Mouse (Mus musculus) forebrain, embryonic 11.5 days (tissue): ENCODE measurements around the gene Clrn3. TPM values are rescaled to one million over a fixed set of nuclear protein-coding genes. Genes with fewer than 3 reads are reported as not detected.

Experiments
- ATAC-seq: fragments of 200-750 bp; cut with Nextera tagmentation; replicated peaks from 2 replicates; pipeline ENCODE4 v1.8.0; 2017; ENCODE audit warnings: moderate TSS enrichment; ENCODE audit not compliant: low FRiP score
- DNase-seq: peaks from one replicate; pipeline ENCODE4 v3.0.0-alpha.2; 2017; ENCODE audit warnings: low spot score
- H3K27ac ChIP-seq: fragments of 300-500 bp; sonication (generic); 2 replicates; pipeline ENCODE4 v1.5.1; 2014; ENCODE audit warnings: low read depth, low read length
- H3K27me3 ChIP-seq: fragments of 300-500 bp; sonication (generic); 2 replicates; pipeline ENCODE4 v1.6.1; 2014; ENCODE audit warnings: mild to moderate bottlenecking, low read length, mixed read lengths; ENCODE audit not compliant: control insufficient read depth, insufficient read depth
- H3K36me3 ChIP-seq: fragments of 300-500 bp; sonication (generic); 2 replicates; pipeline ENCODE4 v1.6.1; 2014; ENCODE audit warnings: mild to moderate bottlenecking, low read length, moderate library complexity, mixed read lengths; ENCODE audit not compliant: control insufficient read depth, insufficient read depth
- H3K4me1 ChIP-seq: fragments of 300-500 bp; sonication (generic); replicated peaks from 2 replicates; pipeline ENCODE4 v1.6.1; 2014; ENCODE audit warnings: low read length, mixed read lengths; ENCODE audit not compliant: control insufficient read depth, insufficient read depth
- H3K4me2 ChIP-seq: fragments of 300-500 bp; sonication (generic); 2 replicates; pipeline ENCODE4 v1.6.1; 2014; ENCODE audit warnings: low read depth, mild to moderate bottlenecking, low read length, moderate library complexity, mixed read lengths; ENCODE audit not compliant: severe bottlenecking
- H3K4me3 ChIP-seq: fragments of 300-500 bp; sonication (generic); 2 replicates; pipeline ENCODE4 v1.5.1; 2014; ENCODE audit warnings: low read depth, low read length
- H3K9ac ChIP-seq: fragments of 300-500 bp; sonication (generic); 2 replicates; pipeline ENCODE4 v1.6.1; 2014; ENCODE audit warnings: low read length
- H3K9me3 ChIP-seq: fragments of 300-500 bp; sonication (generic); 2 replicates; pipeline ENCODE4 v1.6.1; 2016; ENCODE audit warnings: low read length, mixed read lengths; ENCODE audit not compliant: control insufficient read depth
- WGBS: fragments of 180-500 bp; shearing (Covaris S2); extraction: QIAGEN DNeasy Blood & Tissue Kit; methylation state at CpG from one replicate; pipeline ENCODE4 v1.1.7; 2014; 5-methylcytosine and 5-hydroxymethylcytosine counted together
- polyA plus RNA-seq: library from polyadenylated mRNA; unstranded; fragments of >200 nt; fragmentation: Nextera tagmentation; extraction: Ambion mirVana; gene quantifications from 2 replicates; pipeline ENCODE4 v1.2.1, GENCODE M21; 2014

Gene Clrn3
- polyA plus RNA-seq, 1 experiment from 2014 or later = not detected

- H3K4me3 ChIP-seq = no peak overlapping the region
- peaks cover 4% of the 10 kb centered on the region for H3K4me1 ChIP-seq
- no peak overlapping the region for H3K27ac ChIP-seq
- 0 out of 2 replicates have a peak, but pooled peaks cover 2% of the 10 kb centered on the region for H3K27me3 ChIP-seq
- no peak overlapping the region for H3K4me2 ChIP-seq
- ATAC-seq (no peak), DNase-seq (peak; percentile 88)
- H3K9me3 ChIP-seq = no peaks in the 10 kb centered on the region; the same call in 1 of the 2 replicates
- 25% methylated on average over 4 of the region's 4 CpGs for WGBS
- no peaks in the 10 kb centered on the region for H3K36me3 ChIP-seq
- no peak overlapping the region for H3K9ac ChIP-seq
Observed at GRCm38 (mm10) chr7:135487423-135487822, 41.0 kb downstream of the Clrn3 start.

- H3K36me3 ChIP-seq = no peaks in the 10 kb centered on the region
- H3K27ac ChIP-seq = no peak overlapping the region
- 48% methylated on average over 10 of the region's 10 CpGs for WGBS
- H3K9me3 ChIP-seq = no peaks in the 10 kb centered on the region; the same call in 1 of the 2 replicates
- 0 out of 2 replicates have a peak, but pooled peaks cover 2% of the 10 kb centered on the region for H3K27me3 ChIP-seq
- peaks cover 4% of the 10 kb centered on the region for H3K4me1 ChIP-seq
- H3K4me2 ChIP-seq = no peak overlapping the region
- no peak overlapping the region for H3K9ac ChIP-seq
- no peak for DNase-seq
- no peak overlapping the region for H3K4me3 ChIP-seq
- ATAC-seq = no peak
Observed at GRCm38 (mm10) chr7:135486645-135487382, 41.6 kb downstream of the Clrn3 start.

GRCm38 (mm10) chr7:135485796-135486410, 42.6 kb downstream of the Clrn3 start:
- Histone ChIP-seq H3K9ac (no peak overlapping the region), H3K36me3 (no peaks in the 10 kb centered on the region), H3K27ac (no peak overlapping the region), H3K9me3 (no peaks in the 10 kb centered on the region), H3K4me3 (no peak overlapping the region), H3K27me3 (0 out of 2 replicates have a peak, but pooled peaks cover 2% of the 10 kb centered on the region), H3K4me2 (no peak overlapping the region), H3K4me1 (peaks cover 4% of the 10 kb centered on the region)
- peak; percentile 80 for DNase-seq
- ATAC-seq = peak; percentile 87
- WGBS = 10% methylated on average over 12 of the region's 12 CpGs

- no peak overlapping the region for H3K9ac ChIP-seq
- H3K9me3 ChIP-seq = no peaks in the 10 kb centered on the region
- H3K27me3 ChIP-seq = 0 out of 2 replicates have a peak, but pooled peaks cover 2% of the 10 kb centered on the region
- no peak overlapping the region for H3K4me3 ChIP-seq
- WGBS = under 1% methylated on average over 10 of the region's 10 CpGs
- ATAC-seq (peak; percentile 78), DNase-seq (peak; percentile 73)
- no peak overlapping the region for H3K4me2 ChIP-seq
- H3K4me1 ChIP-seq = peaks cover 4% of the 10 kb centered on the region
- no peak overlapping the region for H3K27ac ChIP-seq
- H3K36me3 ChIP-seq = no peaks in the 10 kb centered on the region
Observed at GRCm38 (mm10) chr7:135485116-135485795, 43.2 kb downstream of the Clrn3 start.

GRCm38 (mm10) chr7:135484341-135484740, 44.1 kb downstream of the Clrn3 start:
- no peak for DNase-seq
- H3K27me3 ChIP-seq = 0 out of 2 replicates have a peak, but pooled peaks cover 2% of the 10 kb centered on the region
- H3K9ac ChIP-seq = no peak overlapping the region
- no peak overlapping the region for H3K4me3 ChIP-seq
- H3K36me3 ChIP-seq = no peaks in the 10 kb centered on the region
- no peak overlapping the region for H3K27ac ChIP-seq
- H3K4me1 ChIP-seq = peaks cover 12% of the 10 kb centered on the region
- WGBS = 21% methylated on average over 11 of the region's 11 CpGs
- no peaks in the 10 kb centered on the region for H3K9me3 ChIP-seq
- ATAC-seq = no peak
- no peak overlapping the region for H3K4me2 ChIP-seq

- Histone ChIP-seq H3K4me3 (no peak overlapping the region), H3K36me3 (no peaks in the 10 kb centered on the region), H3K27ac (no peak overlapping the region), H3K9me3 (no peaks in the 10 kb centered on the region), H3K27me3 (0 out of 2 replicates have a peak, but pooled peaks cover 2% of the 10 kb centered on the region), H3K4me2 (no peak overlapping the region), H3K9ac (no peak overlapping the region), H3K4me1 (peaks cover 14% of the 10 kb centered on the region)
- no peak for DNase-seq
- 52% methylated on average over 6 of the region's 6 CpGs for WGBS
- ATAC-seq = no peak
Observed at GRCm38 (mm10) chr7:135483751-135484150, 44.7 kb downstream of the Clrn3 start.

- 76% methylated on average over 7 of the region's 7 CpGs for WGBS
- no peaks in the 10 kb centered on the region for H3K9me3 ChIP-seq
- DNase-seq (no peak), ATAC-seq (no peak)
- no peaks in the 10 kb centered on the region for H3K27me3 ChIP-seq
- no peak overlapping the region for H3K9ac ChIP-seq
- no peak overlapping the region for H3K4me3 ChIP-seq
- H3K36me3 ChIP-seq = no peaks in the 10 kb centered on the region
- no peak overlapping the region for H3K4me2 ChIP-seq
- peaks cover 14% of the 10 kb centered on the region for H3K4me1 ChIP-seq
- H3K27ac ChIP-seq = no peak overlapping the region
Observed at GRCm38 (mm10) chr7:135481150-135481549, 47.3 kb downstream of the Clrn3 start.

GRCm38 (mm10) chr7:135479912-135480311, 48.5 kb downstream of the Clrn3 start:
- ATAC-seq = peak; percentile 15; the same call in 1 of the 2 replicates
- Histone ChIP-seq H3K9ac (no peak overlapping the region), H3K4me3 (no peak overlapping the region), H3K36me3 (no peaks in the 10 kb centered on the region), H3K9me3 (no peaks in the 10 kb centered on the region), H3K4me1 (peaks cover 10% of the 10 kb centered on the region), H3K4me2 (no peak overlapping the region), H3K27me3 (no peaks in the 10 kb centered on the region), H3K27ac (peak overlapping the region; percentile 27; the same call in 1 of the 2 replicates)
- 62% methylated on average over 6 of the region's 6 CpGs for WGBS
- no peak for DNase-seq
